ENCODE assay signal across 8 mouse cellular contexts in the genomic region with DNA sequence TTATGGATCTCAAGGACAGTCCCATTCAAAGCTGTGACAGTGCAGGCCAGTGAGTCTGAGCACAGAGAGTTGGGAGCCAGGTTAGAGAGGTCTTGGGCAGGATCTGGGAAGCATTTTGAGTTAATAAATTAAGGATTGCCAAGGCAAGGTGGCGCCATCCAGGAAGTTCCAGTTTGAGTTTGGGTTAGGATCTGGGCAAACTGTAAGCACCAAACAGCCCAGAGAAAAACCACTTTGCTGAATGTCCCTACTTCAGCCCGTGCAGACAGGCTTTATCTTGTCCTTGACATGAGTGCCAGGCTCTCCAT.
A peak's percentile ranks its signal among the peaks of the same experiment; 100 is the strongest.
DNase-seq lines count a peak whose midpoint lies in the region; ATAC-seq and TF ChIP-seq lines count a peak whose summit lies in the region.
"Had no signal": no experiment of that assay in that cellular context is flagged by ENCODE, and none has a peak within 500 bp of the region (broad histone marks: within the 10 kb centered on the region; RNA-seq: fewer than 3 reads in every experiment).

No protein-coding gene starts in this region.

- H3K27me3 ChIP-seq in kidney, embryonic 15.5 days = no peaks in the 10 kb centered on the region
- no peaks in the 10 kb centered on the region for H3K27me3 ChIP-seq in embryonic facial prominence, embryonic 14.5 days (replicated peaks; ENCODE audit: control insufficient read depth, insufficient read depth, low read length)
- no peaks in the 10 kb centered on the region for H3K27me3 ChIP-seq in hindbrain, embryonic 12.5 days
- H3K27me3 ChIP-seq in midbrain, embryonic 11.5 days (ENCODE audit: control insufficient read depth, insufficient read depth, low read length) = no peaks in the 10 kb centered on the region

- TF ChIP-seq CTCF in left cerebral cortex, adult 2 months (IDR thresholded peaks at IDR 0.05) = no peak

- peaks cover 65% of the 10 kb centered on the region for H3K4me1 ChIP-seq in kidney, embryonic 15.5 days
- peaks cover 67% of the 10 kb centered on the region for H3K4me1 ChIP-seq in embryonic facial prominence, embryonic 14.5 days (ENCODE audit: control insufficient read depth, insufficient read depth, low read length)
- peaks cover 12% of the 10 kb centered on the region for H3K4me1 ChIP-seq in hindbrain, embryonic 12.5 days
- H3K4me1 ChIP-seq in midbrain, embryonic 11.5 days (ENCODE audit: control insufficient read depth, insufficient read depth, low read length) = peaks cover 16% of the 10 kb centered on the region

- peak; percentile 26; the same call in 1 of the 2 replicates for ATAC-seq in kidney, embryonic 15.5 days (replicated peaks; ENCODE audit: low FRiP score)
- no peak for ATAC-seq in embryonic facial prominence, embryonic 14.5 days (ENCODE audit: low read depth)
- no peak for ATAC-seq in hindbrain, embryonic 12.5 days (ENCODE audit: low FRiP score)
- ATAC-seq in midbrain, embryonic 11.5 days (ENCODE audit: low FRiP score) = no peak; the same call in 1 of the 2 replicates
- ATAC-seq in erythroblast, adult 5-6 weeks (replicated peaks; ENCODE audit: low FRiP score, poor library complexity, severe bottlenecking) = no peak

- intact Hi-C loops in left cerebral cortex, adult 2 months (cut with DNase I) = no loop called here

- WGBS in kidney, embryonic 15.5 days = 57% methylated on average over 2 of the region's 2 CpGs
- 69% methylated on average over 2 of the region's 2 CpGs for WGBS in embryonic facial prominence, embryonic 14.5 days
- 79% methylated on average over 2 of the region's 2 CpGs for WGBS in hindbrain, embryonic 12.5 days
- WGBS in midbrain, embryonic 11.5 days = 73% methylated on average over 2 of the region's 2 CpGs

- H3K36me3 ChIP-seq in kidney, embryonic 15.5 days = no peaks in the 10 kb centered on the region
- no peaks in the 10 kb centered on the region for H3K36me3 ChIP-seq in embryonic facial prominence, embryonic 14.5 days (ENCODE audit: control insufficient read depth, insufficient read depth, low read length)
- H3K36me3 ChIP-seq in hindbrain, embryonic 12.5 days = no peaks in the 10 kb centered on the region
- H3K36me3 ChIP-seq in midbrain, embryonic 11.5 days (ENCODE audit: control insufficient read depth, insufficient read depth, low read length) = no peaks in the 10 kb centered on the region

- no peaks in the 10 kb centered on the region; the same call in 1 of the 2 replicates for H3K9me3 ChIP-seq in kidney, embryonic 15.5 days (replicated peaks)
- 0 out of 2 replicates have a peak, but pooled peaks cover 3% of the 10 kb centered on the region for H3K9me3 ChIP-seq in embryonic facial prominence, embryonic 14.5 days (ENCODE audit: control insufficient read depth, low read length)
- H3K9me3 ChIP-seq in hindbrain, embryonic 12.5 days (replicated peaks) = 0 out of 2 replicates have a peak, but pooled peaks cover 4% of the 10 kb centered on the region
- H3K9me3 ChIP-seq in midbrain, embryonic 11.5 days (ENCODE audit: control insufficient read depth, low read length) = no peaks in the 10 kb centered on the region

- no peak for DNase-seq in kidney, postnatal 25 days
- DNase-seq in embryonic facial prominence, embryonic 14.5 days (ENCODE audit: low spot score) = no peak
- no peak for DNase-seq in midbrain, embryonic 11.5 days (ENCODE audit: low spot score, missing footprints)
- DNase-seq in left cerebral cortex, adult 2 months (ENCODE audit: extremely low spot score in 1 of 2, low spot score in 2 of 2) = no peak
- DNase-seq: right cerebral cortex, postnatal 25 days had no signal

- peak overlapping the region; percentile 92 for H3K27ac ChIP-seq in kidney, embryonic 15.5 days
- H3K27ac ChIP-seq in embryonic facial prominence, embryonic 14.5 days (replicated peaks; ENCODE audit: low read depth, low read length) = peak overlapping the region; percentile 79
- H3K27ac ChIP-seq in hindbrain, embryonic 12.5 days = peak overlapping the region; percentile 55; the same call in 1 of the 2 replicates
- H3K27ac ChIP-seq in midbrain, embryonic 11.5 days (ENCODE audit: low read depth, low read length) = peak overlapping the region; percentile 63; the same call in 1 of the 2 replicates
- no peak overlapping the region for H3K27ac ChIP-seq in left cerebral cortex, adult 2 months

- H3K4me2 ChIP-seq in kidney, embryonic 15.5 days = no peak overlapping the region
- H3K4me2 ChIP-seq in embryonic facial prominence, embryonic 14.5 days (ENCODE audit: low read depth, low read length) = no peak overlapping the region
- no peak overlapping the region for H3K4me2 ChIP-seq in hindbrain, embryonic 12.5 days (replicated peaks)
- no peak overlapping the region for H3K4me2 ChIP-seq in midbrain, embryonic 11.5 days

- no peak overlapping the region for H3K4me3 ChIP-seq in kidney, embryonic 15.5 days (replicated peaks)
- no peak overlapping the region for H3K4me3 ChIP-seq in embryonic facial prominence, embryonic 14.5 days (ENCODE audit: low read depth, low read length)
- H3K4me3 ChIP-seq in hindbrain, embryonic 12.5 days = no peak overlapping the region
- H3K4me3 ChIP-seq in midbrain, embryonic 11.5 days (ENCODE audit: low read depth, low read length) = no peak overlapping the region
- no peak overlapping the region for H3K4me3 ChIP-seq in left cerebral cortex, adult 2 months

- H3K9ac ChIP-seq in kidney, embryonic 15.5 days = no peak overlapping the region
- H3K9ac ChIP-seq in embryonic facial prominence, embryonic 14.5 days (ENCODE audit: low read depth, low read length) = no peak overlapping the region
- no peak overlapping the region for H3K9ac ChIP-seq in hindbrain, embryonic 12.5 days
- no peak overlapping the region for H3K9ac ChIP-seq in midbrain, embryonic 11.5 days (ENCODE audit: low read length)
